Mouse (Mus musculus): ENCODE measurements at regions not wholly inside any gene's neighbourhood (a gene's known extent, or its start where the extent isn't known, plus 50 kb on each side); places are given as distances from the start of the nearest gene placed in this dataset.

GRCm38 (mm10) chr11:65638211-65638610, 149.9 kb downstream of the Map2k4 start:
- DNase-seq (ENCODE audit: low spot score): no peak

GRCm38 (mm10) chr11:65637206-65637605, 150.9 kb downstream of the Map2k4 start:
- DNase-seq (ENCODE audit: low spot score): no peak

GRCm38 (mm10) chr11:65635307-65635706, 152.8 kb downstream of the Map2k4 start:
- no peak for DNase-seq (ENCODE audit: low spot score)

GRCm38 (mm10) chr11:65631164-65631563, 156.9 kb downstream of the Map2k4 start:
- no peak for DNase-seq (ENCODE audit: low spot score)

- no peak for DNase-seq (ENCODE audit: low spot score)
These were observed 157.7 kb downstream of the Map2k4 start for GRCm38 (mm10) chr11:65630436-65630835.

GRCm38 (mm10) chr11:65629320-65629719, 158.8 kb downstream of the Map2k4 start:
- DNase-seq (ENCODE audit: low spot score): no peak

GRCm38 (mm10) chr11:65618976-65619375, 169.1 kb downstream of the Map2k4 start:
- DNase-seq (ENCODE audit: low spot score): no peak

GRCm38 (mm10) chr11:65610536-65610935, 177.6 kb downstream of the Map2k4 start:
- DNase-seq (ENCODE audit: low spot score): no peak

GRCm38 (mm10) chr11:65609056-65609455, 179.0 kb downstream of the Map2k4 start:
- no peak for DNase-seq (ENCODE audit: low spot score)

GRCm38 (mm10) chr11:65597298-65598076, 190.6 kb downstream of the Map2k4 start:
- no peak for DNase-seq (ENCODE audit: low spot score)

GRCm38 (mm10) chr11:65588491-65588890, 199.6 kb downstream of the Map2k4 start:
- DNase-seq (ENCODE audit: low spot score): no peak

- no peak for DNase-seq (ENCODE audit: low spot score)
These were observed 220.3 kb downstream of the Map2k4 start for GRCm38 (mm10) chr11:65567831-65568230.

- no peak for DNase-seq (ENCODE audit: low spot score)
These were observed 229.9 kb downstream of the Map2k4 start for GRCm38 (mm10) chr11:65558236-65558635.

- no peak for DNase-seq (ENCODE audit: low spot score)
These were observed 237.0 kb downstream of the Map2k4 start for GRCm38 (mm10) chr11:65551073-65551472.

GRCm38 (mm10) chr11:65544281-65544680, 243.8 kb downstream of the Map2k4 start:
- DNase-seq (ENCODE audit: low spot score): no peak

- no peak for DNase-seq (ENCODE audit: low spot score)
These were observed 244.5 kb downstream of the Map2k4 start for GRCm38 (mm10) chr11:65543581-65543980.

- no peak for DNase-seq (ENCODE audit: low spot score)
These were observed 251.0 kb downstream of the Map2k4 start for GRCm38 (mm10) chr11:65537046-65537630.

- DNase-seq (ENCODE audit: low spot score): no peak
These were observed 252.2 kb downstream of the Map2k4 start for GRCm38 (mm10) chr11:65535726-65536442.

- no peak for DNase-seq (ENCODE audit: low spot score)
These were observed 257.4 kb downstream of the Map2k4 start for GRCm38 (mm10) chr11:65530744-65531143.

- no peak for DNase-seq (ENCODE audit: low spot score)
These were observed 235.5 kb upstream of the Myocd start for GRCm38 (mm10) chr11:65505106-65505865.

GRCm38 (mm10) chr11:65497979-65498378, 228.2 kb upstream of the Myocd start:
- no peak for DNase-seq (ENCODE audit: low spot score)

GRCm38 (mm10) chr11:65497415-65497814, 227.6 kb upstream of the Myocd start:
- DNase-seq (ENCODE audit: low spot score): no peak
